Mouse (Mus musculus) lung, adult 2 months (tissue): ENCODE results near the gene Akr1d1.

ENCODE experiments used
- CTCF ChIP-seq: fragments of 200-500 bp; IDR thresholded peaks from 2 replicates; pipeline ENCODE4 v1.5.1; 2011; ENCODE audit warnings: mild to moderate bottlenecking, low read length, control low read depth; ENCODE audit not compliant: insufficient read depth
- POLR2A ChIP-seq: fragments of 200-500 bp; IDR thresholded peaks from 2 replicates; pipeline ENCODE4 v1.6.1; 2011; ENCODE audit warnings: low read depth, mild to moderate bottlenecking, control low read depth, low read length, borderline replicate concordance; ENCODE audit errors: extremely low read depth

DNA sequence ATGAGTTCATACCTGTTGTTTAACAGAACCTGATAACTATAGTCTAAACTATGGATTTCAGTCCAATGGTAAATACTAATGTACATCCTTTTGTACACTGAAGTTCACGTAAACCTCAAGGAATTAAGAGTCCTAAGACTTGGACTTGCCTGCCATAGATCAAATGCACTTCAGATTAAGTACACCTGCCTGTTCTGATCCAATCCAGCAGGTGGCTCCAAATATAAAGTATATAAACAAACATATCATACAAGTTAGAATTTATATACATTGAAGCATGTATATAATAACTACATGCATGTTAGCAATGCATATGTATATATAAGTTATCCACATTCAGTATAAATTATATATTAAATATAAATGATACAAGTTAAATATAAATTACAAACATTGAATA, 33.1 kb upstream of the Akr1d1 start:
- TF ChIP-seq POLR2A (no peak), CTCF (no peak)
